Mouse (Mus musculus) liver, postnatal 0 days (tissue): ENCODE data around the gene Rbm20. TPM values are rescaled to one million over a fixed set of nuclear protein-coding genes. Genes with fewer than 3 reads are reported as not detected.
"Not testable (repeated sequence)": the region's sequence is repeated elsewhere in the genome, so short reads cannot be mapped to it uniquely, and the experiment has no call there.

Experiments
- ATAC-seq: fragments of 200-750 bp; cut with Nextera tagmentation; 2 replicates; pipeline ENCODE4 v1.8.0; 2017; ENCODE audit warnings: mild to moderate bottlenecking, moderate library complexity
- DNase-seq: peaks from one replicate; pipeline ENCODE4 v3.0.0-alpha.2; 2016
- H3K27ac ChIP-seq: fragments of 300-500 bp; sonication (generic); 2 replicates; pipeline ENCODE4 v1.5.1; 2014; ENCODE audit warnings: antibody characterized with exemption, moderate library complexity, mild to moderate bottlenecking, low read depth
- H3K27me3 ChIP-seq: fragments of 300-500 bp; sonication (generic); 2 replicates; pipeline ENCODE4 v1.6.1; 2014; ENCODE audit warnings: low read length, control low read depth, mixed read lengths; ENCODE audit not compliant: insufficient read depth
- H3K36me3 ChIP-seq: fragments of 300-500 bp; sonication (generic); replicated peaks from 2 replicates; pipeline ENCODE4 v1.6.1; 2014; ENCODE audit warnings: mild to moderate bottlenecking, control low read depth, low read length, moderate library complexity, mixed read lengths; ENCODE audit not compliant: insufficient read depth
- H3K4me1 ChIP-seq: fragments of 300-500 bp; sonication (generic); 2 replicates; pipeline ENCODE4 v1.6.1; 2014; ENCODE audit warnings: antibody characterized with exemption, mild to moderate bottlenecking, control low read depth; ENCODE audit not compliant: insufficient read depth
- H3K4me2 ChIP-seq: fragments of 300-500 bp; sonication (generic); 2 replicates; pipeline ENCODE4 v1.6.1; 2014; ENCODE audit warnings: low read depth, mild to moderate bottlenecking, low read length, moderate library complexity, mixed read lengths
- H3K4me3 ChIP-seq: fragments of 300-500 bp; sonication (generic); 2 replicates; pipeline ENCODE4 v1.5.1; 2014; ENCODE audit warnings: low read depth, low read length
- H3K9ac ChIP-seq: fragments of 300-500 bp; sonication (generic); replicated peaks from 2 replicates; pipeline ENCODE4 v1.6.1; 2014; ENCODE audit warnings: mild to moderate bottlenecking, moderate library complexity
- H3K9me3 ChIP-seq: fragments of 300-500 bp; sonication (generic); 2 replicates; pipeline ENCODE4 v1.6.1; 2016; ENCODE audit warnings: mild to moderate bottlenecking, control low read depth, low read length, mixed read lengths
- CTCF ChIP-seq: sonication (generic); IDR thresholded peaks from 2 replicates; pipeline ENCODE4 v1.5.1; 2016; ENCODE audit warnings: antibody characterized with exemption, low read depth
- EP300 ChIP-seq: IDR thresholded peaks from 2 replicates; pipeline ENCODE4 v1.6.1; 2016; ENCODE audit warnings: antibody characterized with exemption, low read depth, mild to moderate bottlenecking
- WGBS: fragments of 180-500 bp; shearing (Covaris S2); extraction: QIAGEN DNeasy Blood & Tissue Kit; methylation state at CpG from one replicate; pipeline ENCODE4 v1.1.7; 2014; ENCODE audit not compliant: insufficient replicate concordance; 5-methylcytosine and 5-hydroxymethylcytosine counted together
- polyA plus RNA-seq: library from polyadenylated mRNA; unstranded; fragments of >200 nt; fragmentation: Nextera tagmentation; extraction: Ambion mirVana; gene quantifications from 2 replicates; pipeline ENCODE4 v1.2.1, GENCODE M21; 2015

Rbm20 gene
- polyA plus RNA-seq, 1 experiment from 2014 or later, result 0.16 TPM

DNA sequence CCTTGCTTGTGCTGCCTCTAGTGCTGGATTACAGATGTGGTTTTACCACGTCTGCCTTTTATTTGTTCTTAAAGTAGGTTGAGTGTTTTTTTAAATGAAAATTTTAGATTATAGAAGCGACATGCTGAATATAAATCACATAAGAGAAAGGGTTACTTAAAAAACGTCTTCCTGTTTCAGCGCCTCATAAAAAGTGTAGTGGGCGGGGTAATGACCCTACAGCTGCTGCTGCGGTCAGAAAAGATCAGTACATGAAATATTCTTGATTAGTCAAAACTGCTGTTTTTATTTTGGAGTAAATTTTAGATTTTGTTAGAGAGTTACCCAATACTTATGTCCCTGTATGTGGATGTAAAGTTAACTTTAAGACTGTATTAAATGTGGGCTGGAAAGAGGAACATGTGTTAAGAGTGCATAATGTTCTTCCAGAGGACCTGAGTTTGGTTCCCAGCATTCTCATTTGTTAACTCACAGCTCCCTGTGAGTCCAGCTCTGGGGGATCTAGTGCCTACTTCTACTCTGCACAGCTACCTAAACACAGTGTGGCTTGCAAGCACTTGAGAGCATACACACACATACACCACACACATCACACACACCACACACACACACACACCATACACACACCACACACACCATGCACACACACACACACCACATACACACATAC, 229.1 kb downstream of the Rbm20 start:
- H3K9me3 ChIP-seq, result no peaks in the 10 kb centered on the region
- ATAC-seq, result no peak
- DNase-seq, result no peak
- H3K4me3 ChIP-seq, result peak overlapping the region; percentile 93
- peak overlapping the region; percentile 89 for H3K4me2 ChIP-seq
- no peaks in the 10 kb centered on the region for H3K27me3 ChIP-seq
- H3K9ac ChIP-seq, result peak overlapping the region; percentile 36; the same call in 1 of the 2 replicates
- peak overlapping the region; percentile 12; the same call in 1 of the 2 replicates for H3K27ac ChIP-seq
- 31% methylated on average over 6 of the region's 6 CpGs for WGBS
- TF ChIP-seq CTCF (peak; percentile 15; the same call in 1 of the 2 replicates), EP300 (no peak)
- peaks cover 15% of the 10 kb centered on the region for H3K36me3 ChIP-seq
- H3K4me1 ChIP-seq, result peaks cover 28% of the 10 kb centered on the region

GRCm38 (mm10) chr19:53906703-53907070, 229.6 kb downstream of the Rbm20 start:
- not testable (repeated sequence) for DNase-seq, H3K27me3 ChIP-seq, H3K4me2 ChIP-seq, H3K9me3 ChIP-seq, H3K4me3 ChIP-seq, H3K9ac ChIP-seq, H3K27ac ChIP-seq, ATAC-seq
- Histone ChIP-seq H3K36me3 (peaks cover 19% of the 10 kb centered on the region), H3K4me1 (peaks cover 23% of the 10 kb centered on the region)

GRCm38 (mm10) chr19:53914950-53915349, 237.8 kb downstream of the Rbm20 start:
- no peaks in the 10 kb centered on the region for H3K9me3 ChIP-seq
- no peak overlapping the region for H3K4me3 ChIP-seq
- TF ChIP-seq CTCF, result no peak
- peak overlapping the region; percentile 61 for H3K27ac ChIP-seq
- 73% methylated on average over 4 of the region's 4 CpGs for WGBS
- no peak overlapping the region for H3K9ac ChIP-seq
- peaks cover 60% of the 10 kb centered on the region for H3K36me3 ChIP-seq
- H3K4me1 ChIP-seq, result peaks cover 9% of the 10 kb centered on the region
- peak; percentile 34 for DNase-seq
- no peak overlapping the region for H3K4me2 ChIP-seq
- peak; percentile 92 for ATAC-seq
- no peaks in the 10 kb centered on the region for H3K27me3 ChIP-seq

Other genes with a start within 250 kb of the Rbm20 start
- 2.7 and 3.4 TPM in 2 replicates for gene Dusp5, start 148.2 kb upstream of the Rbm20 start, polyA plus RNA-seq
- 86.8 and 101 TPM in 2 replicates for gene Nutf2-ps1, start 88.2 kb upstream of the Rbm20 start, polyA plus RNA-seq
- gene Smc3, start 76.9 kb upstream of the Rbm20 start, polyA plus RNA-seq, result 19.4 and 19.7 TPM in 2 replicates
- 39.0 and 41.2 TPM in 2 replicates for gene Pdcd4, start 214.9 kb downstream of the Rbm20 start, polyA plus RNA-seq